Mouse (Mus musculus) E14TG2a.4 (cell line): Measurements from ENCODE around the gene Zp3.

Source experiments
- CTCF ChIP-seq: conservative IDR thresholded peaks from 2 replicates; pipeline ENCODE4 v1.5.1; 2014; ENCODE audit warnings: low read length
- POU5F1 ChIP-seq: IDR thresholded peaks from 2 replicates; pipeline ENCODE4 v1.6.1; 2014; ENCODE audit warnings: low read length, borderline replicate concordance

DNA sequence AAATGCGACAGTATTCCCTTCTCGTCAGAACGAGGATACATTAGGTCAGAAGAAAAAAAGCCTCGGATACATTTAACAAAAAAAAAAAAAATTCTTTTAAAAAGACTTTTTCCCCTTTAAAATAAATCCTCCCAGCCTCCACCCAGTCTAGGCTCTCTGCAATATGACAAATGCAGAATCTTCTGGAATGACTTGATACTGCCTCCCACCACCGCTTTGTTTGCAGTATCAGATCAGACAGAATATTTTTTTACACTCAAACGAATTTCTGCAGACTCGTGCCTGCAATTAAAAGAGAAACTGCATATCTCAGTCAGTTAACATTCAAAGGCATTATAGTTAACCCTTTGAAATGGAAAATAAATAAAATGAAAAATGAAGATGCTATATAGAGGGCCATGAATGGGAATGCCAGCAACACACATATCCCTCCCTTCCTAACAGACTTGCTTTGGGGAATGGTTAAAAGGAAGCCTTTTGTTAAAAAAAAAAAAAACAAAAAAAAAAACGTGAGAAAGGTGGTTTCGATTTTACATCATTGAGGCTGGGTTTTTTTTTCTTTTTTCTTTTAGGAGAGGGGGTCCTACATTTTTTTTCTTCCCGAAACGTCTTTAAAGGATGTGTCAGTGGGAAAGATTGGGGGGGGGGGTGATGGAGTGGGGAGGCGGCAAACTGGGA, 46.5 kb upstream of the Zp3 start:
- no peak for TF ChIP-seq CTCF
- TF ChIP-seq POU5F1: no peak
